Mouse (Mus musculus) cerebellum, adult 2 months (tissue): ENCODE data around the gene Atp5g2.

Experiments used
- CTCF ChIP-seq: fragments of 200-500 bp; IDR thresholded peaks from 2 replicates; pipeline ENCODE4 v1.5.1; 2011; ENCODE audit warnings: low read depth, mild to moderate bottlenecking, control low read depth, low read length, moderate library complexity, borderline replicate concordance; ENCODE audit not compliant: insufficient read depth
- POLR2A ChIP-seq: fragments of 200-500 bp; IDR thresholded peaks from 2 replicates; pipeline ENCODE4 v1.6.1; 2011; ENCODE audit warnings: low read length, control low read depth, borderline replicate concordance; ENCODE audit not compliant: insufficient read depth

DNA sequence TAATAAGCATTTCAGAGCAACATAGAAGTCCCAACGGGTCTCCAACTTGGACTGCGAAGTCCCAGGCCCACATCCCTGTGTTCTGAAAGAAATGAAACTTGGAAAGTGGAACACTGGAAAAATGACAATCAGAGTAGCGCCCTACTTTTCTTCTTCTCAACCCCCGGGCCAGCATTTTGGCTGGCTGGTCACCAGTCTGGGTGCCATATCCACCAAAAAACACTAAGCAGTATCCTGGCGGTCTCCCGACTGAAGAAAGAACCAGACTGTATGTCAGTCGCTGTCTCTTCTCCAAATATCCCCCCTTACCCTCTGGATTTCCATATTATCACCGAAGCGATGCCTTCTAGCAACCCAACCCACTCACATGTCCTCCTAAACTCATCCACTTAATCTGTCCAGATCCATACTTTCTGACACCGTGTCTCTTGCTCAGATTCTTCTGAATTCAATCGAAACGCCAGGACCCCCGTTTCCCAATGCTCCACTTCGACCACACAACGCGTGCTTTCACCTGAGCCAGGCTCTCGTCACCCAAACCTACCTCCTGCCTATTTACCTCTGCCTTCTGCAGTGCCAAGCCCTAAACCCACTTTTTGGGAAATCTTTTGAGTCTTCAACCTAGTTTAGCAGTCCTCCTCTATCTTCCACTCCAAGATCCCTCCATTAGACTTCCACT is 47.7 kb downstream of the Atp5g2 start:
- TF ChIP-seq CTCF: no peak
- no peak for TF ChIP-seq POLR2A
